Mouse (Mus musculus): Measurements from ENCODE around the gene Ccdc106. TPM values are rescaled to one million over a fixed set of nuclear protein-coding genes. Genes with fewer than 3 reads are reported as not detected.

The Ccdc106 gene
- total RNA-seq, 1 experiment from 2014 or later = not detected

- no peak for ATAC-seq (replicated peaks in 1 of 2; ENCODE audit: insufficient read depth in 1 of 2, low FRiP score in 2 of 2, low TSS enrichment in 1 of 2, low read depth in 1 of 2, poor library complexity in 2 of 2, severe bottlenecking in 2 of 2)
Measured at GRCm38 (mm10) chr7:5089853-5090252, 69.5 kb downstream of the Ccdc106 start.

DNA sequence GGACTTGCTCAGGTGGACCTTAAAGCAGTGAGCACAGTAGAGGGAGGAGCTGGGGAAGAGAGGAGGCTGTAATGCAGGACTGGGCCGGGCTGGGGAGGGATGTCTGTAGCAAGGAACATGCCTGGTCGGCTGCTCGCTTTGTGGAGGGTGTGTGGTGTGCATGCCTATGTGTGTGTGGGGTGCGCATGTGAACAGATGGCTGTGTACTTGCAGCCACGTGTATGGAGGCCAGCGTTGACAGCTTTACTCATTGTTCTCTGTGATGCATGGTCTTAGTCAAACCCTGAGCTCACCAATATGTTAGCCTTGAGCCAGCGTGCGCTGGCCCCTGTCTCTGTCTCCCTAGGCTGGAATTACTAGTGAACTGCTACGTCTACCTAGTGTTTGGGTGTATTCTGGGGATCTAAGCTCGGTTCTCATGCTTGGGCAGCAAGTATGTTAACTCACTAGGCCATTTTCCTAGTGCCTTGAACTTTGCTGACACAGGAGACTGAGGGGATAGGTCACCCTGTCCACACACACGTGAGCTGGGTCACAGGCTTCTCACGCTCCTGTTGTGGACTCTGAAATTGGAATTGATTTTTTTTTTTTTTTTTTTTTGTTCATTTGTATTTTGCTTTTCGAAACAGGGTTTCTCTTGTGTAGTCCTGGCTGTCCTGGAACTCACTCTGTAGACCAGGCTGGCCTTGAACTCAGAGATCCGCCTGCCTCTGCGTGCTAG, 70.8 kb downstream of the Ccdc106 start:
- ATAC-seq (replicated peaks in 1 of 2; ENCODE audit: insufficient read depth in 1 of 2, low FRiP score in 2 of 2, low TSS enrichment in 1 of 2, low read depth in 1 of 2, poor library complexity in 2 of 2, severe bottlenecking in 2 of 2) = no peak

DNA sequence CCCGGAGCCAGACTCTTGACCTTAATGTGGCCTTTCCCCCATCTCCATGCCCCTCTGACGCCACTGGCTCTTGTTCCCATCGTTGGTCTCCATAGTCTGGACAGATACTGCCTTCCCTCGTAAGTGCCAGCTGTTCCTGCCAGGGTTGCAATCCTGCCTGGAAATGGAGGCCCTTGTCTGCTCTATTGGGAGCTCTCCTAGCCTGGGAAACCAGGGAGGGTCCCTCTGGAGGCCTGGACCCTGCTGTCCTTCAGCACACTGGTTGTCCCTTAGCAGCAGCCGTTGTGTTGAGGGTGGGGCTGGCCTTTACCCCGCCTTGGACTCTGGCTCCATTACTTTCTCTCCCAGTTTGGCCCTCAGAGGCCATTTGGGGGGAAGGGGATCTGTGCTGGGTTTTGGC, 72.0 kb downstream of the Ccdc106 start:
- no peak for ATAC-seq (replicated peaks in 1 of 2; ENCODE audit: insufficient read depth in 1 of 2, low FRiP score in 2 of 2, low TSS enrichment in 1 of 2, low read depth in 1 of 2, poor library complexity in 2 of 2, severe bottlenecking in 2 of 2)

DNA sequence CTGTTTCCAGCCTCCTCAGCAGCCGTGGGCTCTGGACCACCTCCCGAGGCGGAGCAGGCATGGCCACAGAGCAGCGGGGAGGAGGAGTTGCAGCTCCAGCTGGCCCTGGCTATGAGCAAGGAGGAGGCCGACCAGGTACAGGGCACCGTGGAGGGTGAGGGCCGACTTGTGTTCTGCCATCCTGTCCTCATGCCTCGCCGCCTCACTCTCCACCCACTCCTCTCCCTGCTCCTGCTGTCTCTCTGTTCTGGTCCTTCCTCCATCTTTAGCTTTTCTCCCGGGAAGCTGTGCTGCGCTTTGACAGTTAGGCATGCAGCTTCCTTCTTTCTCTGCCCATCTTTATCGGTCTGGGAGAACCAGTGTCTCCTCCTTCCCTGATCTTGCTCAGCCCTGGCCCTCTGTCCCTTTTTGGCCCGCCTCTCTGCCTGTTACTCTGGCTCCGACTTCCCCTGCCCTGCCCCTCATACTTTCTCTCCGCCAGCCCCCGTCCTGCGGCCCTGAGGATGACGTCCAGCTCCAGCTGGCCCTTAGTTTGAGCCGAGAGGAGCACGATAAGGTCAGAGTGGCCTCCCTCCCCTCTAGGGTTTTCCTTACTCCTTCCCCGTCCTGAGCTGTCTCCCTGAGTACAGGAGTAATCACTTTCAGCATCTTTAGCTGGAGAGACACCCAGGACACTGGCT, 72.6 kb downstream of the Ccdc106 start:
- no peak for ATAC-seq (replicated peaks in 1 of 2; ENCODE audit: insufficient read depth in 1 of 2, low FRiP score in 2 of 2, low TSS enrichment in 1 of 2, low read depth in 1 of 2, poor library complexity in 2 of 2, severe bottlenecking in 2 of 2)

GRCm38 (mm10) chr7:5098769-5099168, 78.4 kb downstream of the Ccdc106 start:
- ATAC-seq (replicated peaks in 1 of 2; ENCODE audit: insufficient read depth in 1 of 2, low FRiP score in 2 of 2, low TSS enrichment in 1 of 2, low read depth in 1 of 2, poor library complexity in 2 of 2, severe bottlenecking in 2 of 2) = no peak

DNA sequence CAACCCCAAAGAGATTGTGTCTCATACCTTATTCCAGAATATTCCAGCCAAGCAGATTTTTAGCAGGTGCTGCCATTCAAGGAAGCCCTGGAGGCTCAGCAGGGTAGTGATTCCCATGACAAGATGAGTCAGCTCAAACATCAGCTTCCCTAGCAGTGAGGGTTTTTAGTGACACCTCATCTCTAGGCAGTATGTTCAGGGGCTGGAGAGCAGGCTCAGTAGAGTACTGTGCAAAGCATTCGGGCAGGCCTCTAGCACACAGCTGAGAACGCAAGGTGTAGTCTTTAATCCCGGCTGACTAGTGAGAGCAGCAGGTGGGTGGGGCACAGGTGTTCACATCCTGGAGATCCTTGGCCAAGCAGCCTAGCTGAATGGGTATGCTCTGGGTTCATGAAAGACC, 79.4 kb downstream of the Ccdc106 start:
- no peak for ATAC-seq (replicated peaks in 1 of 2; ENCODE audit: insufficient read depth in 1 of 2, low FRiP score in 2 of 2, low TSS enrichment in 1 of 2, low read depth in 1 of 2, poor library complexity in 2 of 2, severe bottlenecking in 2 of 2)

DNA sequence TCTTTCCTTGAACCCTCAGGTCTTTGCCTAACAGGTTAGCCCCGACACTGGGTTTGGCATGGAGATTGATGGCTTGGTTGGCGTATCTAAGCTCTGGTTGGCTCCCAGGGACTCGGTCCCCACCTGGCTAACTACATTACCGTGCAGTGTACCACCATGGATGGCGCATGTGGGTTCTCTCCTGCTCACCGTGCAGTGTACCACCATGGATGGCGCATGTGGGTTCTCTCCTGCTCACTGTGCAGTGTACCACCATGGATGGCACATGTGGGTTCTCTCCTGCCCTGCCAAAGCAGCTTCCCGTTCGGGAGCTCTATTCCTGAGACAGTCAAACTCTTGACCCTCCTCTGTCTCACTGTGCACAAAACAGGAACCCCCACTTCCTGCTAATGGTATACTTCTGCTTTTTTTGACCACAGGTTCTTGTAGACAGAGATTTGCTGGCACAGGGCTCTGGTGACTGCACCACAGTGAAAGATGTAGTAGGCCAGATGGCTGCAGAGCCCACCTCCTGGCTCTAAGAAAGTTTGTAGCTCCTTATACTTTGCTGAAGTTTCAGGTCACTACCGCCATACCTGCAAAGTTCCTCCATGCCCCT, 80.8 kb downstream of the Ccdc106 start:
- ATAC-seq (replicated peaks in 1 of 2; ENCODE audit: insufficient read depth in 1 of 2, low FRiP score in 2 of 2, low TSS enrichment in 1 of 2, low read depth in 1 of 2, poor library complexity in 2 of 2, severe bottlenecking in 2 of 2) = peak; percentile 98

GRCm38 (mm10) chr7:5102564-5102963, 82.2 kb downstream of the Ccdc106 start:
- ATAC-seq (replicated peaks in 1 of 2; ENCODE audit: insufficient read depth in 1 of 2, low FRiP score in 2 of 2, low TSS enrichment in 1 of 2, low read depth in 1 of 2, poor library complexity in 2 of 2, severe bottlenecking in 2 of 2) = no peak

GRCm38 (mm10) chr7:5108272-5108671, 87.9 kb downstream of the Ccdc106 start:
- ATAC-seq (replicated peaks in 1 of 2; ENCODE audit: insufficient read depth in 1 of 2, low FRiP score in 2 of 2, low TSS enrichment in 1 of 2, low read depth in 1 of 2, poor library complexity in 2 of 2, severe bottlenecking in 2 of 2) = no peak

- ATAC-seq (replicated peaks in 1 of 2; ENCODE audit: insufficient read depth in 1 of 2, low FRiP score in 2 of 2, low TSS enrichment in 1 of 2, low read depth in 1 of 2, poor library complexity in 2 of 2, severe bottlenecking in 2 of 2) = no peak
Measured at GRCm38 (mm10) chr7:5109301-5109700, 88.9 kb downstream of the Ccdc106 start.

Other genes starting within 250 kb of the Ccdc106 start
- not detected in 2 replicates for gene Fam71e2, start 249.3 kb upstream of the Ccdc106 start, total RNA-seq (2017)
- gene Il11, start 237.7 kb upstream of the Ccdc106 start, total RNA-seq (2017) = 0.25 and 0.74 TPM in 2 replicates
- gene Tmem190, start 237.6 kb upstream of the Ccdc106 start, total RNA-seq (2017) = 1.3 TPM in 1 of 2 replicates, not detected in the other
- gene Tmem238, start 230.9 kb upstream of the Ccdc106 start, total RNA-seq (2017) = 9.3 and 19.0 TPM in 2 replicates
- 736 and 741 TPM in 2 replicates for gene Rpl28, start 227.7 kb upstream of the Ccdc106 start, total RNA-seq (2017)
- 137 and 174 TPM in 2 replicates for gene Ube2s, start 208.0 kb upstream of the Ccdc106 start, total RNA-seq (2017)
- gene Shisa7, start 175.9 kb upstream of the Ccdc106 start, total RNA-seq (2017) = 0.06 and 0.45 TPM in 2 replicates
- gene Isoc2b, start 150.3 kb upstream of the Ccdc106 start, total RNA-seq (2017) = 59.8 and 69.7 TPM in 2 replicates
- 7.1 and 9.0 TPM in 2 replicates for gene Isoc2a, start 143.4 kb upstream of the Ccdc106 start, total RNA-seq (2017)
- not detected in 2 replicates for gene Gm36210, start 114.0 kb upstream of the Ccdc106 start, total RNA-seq (2017)
- 2.2 and 3.2 TPM in 2 replicates for gene Zfp628, start 105.3 kb upstream of the Ccdc106 start, total RNA-seq (2017)
- gene Nat14, start 98.5 kb upstream of the Ccdc106 start, total RNA-seq (2017) = not detected in 2 replicates
- not detected in 2 replicates for gene Ssc5d, start 94.8 kb upstream of the Ccdc106 start, total RNA-seq (2017)
- not detected in 2 replicates for gene Sbk2, start 56.1 kb upstream of the Ccdc106 start, total RNA-seq (2017)
- not detected in 2 replicates for gene Sbk3, start 49.4 kb upstream of the Ccdc106 start, total RNA-seq (2017)
- gene Zfp579, start 24.4 kb upstream of the Ccdc106 start, total RNA-seq (2017) = 5.7 and 6.6 TPM in 2 replicates
- gene Zfp524, start 6.1 kb upstream of the Ccdc106 start, total RNA-seq (2017) = 3.0 and 12.6 TPM in 2 replicates
- 25.6 and 32.0 TPM in 2 replicates for gene Fiz1, start 5.9 kb upstream of the Ccdc106 start, total RNA-seq (2017)
- gene Gm44973, start 5.1 kb upstream of the Ccdc106 start, total RNA-seq (2017) = 0.31 TPM in 1 of 2 replicates, not detected in the other
- gene Zfp865, start 177 bp upstream of the Ccdc106 start, total RNA-seq (2017) = 13.9 and 14.0 TPM in 2 replicates
- 1.3 TPM in 1 of 2 replicates, not detected in the other for gene 4632433K11Rik, start 13.6 kb downstream of the Ccdc106 start, total RNA-seq (2017)
- gene Zfp784, start 17.9 kb downstream of the Ccdc106 start, total RNA-seq (2017) = 3.9 and 5.9 TPM in 2 replicates
- 2.1 and 2.4 TPM in 2 replicates for gene Zfp580, start 31.0 kb downstream of the Ccdc106 start, total RNA-seq (2017)
- 229 and 261 TPM in 2 replicates for gene U2af2, start 41.6 kb downstream of the Ccdc106 start, total RNA-seq (2017)
- 25.7 and 38.2 TPM in 2 replicates for gene Epn1, start 59.7 kb downstream of the Ccdc106 start, total RNA-seq (2017)
- gene Rfpl4, start 96.4 kb downstream of the Ccdc106 start, total RNA-seq (2017) = not detected in 2 replicates
- not detected in 2 replicates for gene Rasl2-9, start 105.4 kb downstream of the Ccdc106 start, total RNA-seq (2017)
- gene Vmn1r55, start 129.1 kb downstream of the Ccdc106 start, total RNA-seq (2017) = not detected in 2 replicates
- gene Vmn1r56, start 176.2 kb downstream of the Ccdc106 start, total RNA-seq (2017) = not detected in 2 replicates
- not detected in 2 replicates for gene Vmn1r57, start 197.9 kb downstream of the Ccdc106 start, total RNA-seq (2017)